ENCODE assay signal across 11 mouse cellular contexts in the genomic region with DNA sequence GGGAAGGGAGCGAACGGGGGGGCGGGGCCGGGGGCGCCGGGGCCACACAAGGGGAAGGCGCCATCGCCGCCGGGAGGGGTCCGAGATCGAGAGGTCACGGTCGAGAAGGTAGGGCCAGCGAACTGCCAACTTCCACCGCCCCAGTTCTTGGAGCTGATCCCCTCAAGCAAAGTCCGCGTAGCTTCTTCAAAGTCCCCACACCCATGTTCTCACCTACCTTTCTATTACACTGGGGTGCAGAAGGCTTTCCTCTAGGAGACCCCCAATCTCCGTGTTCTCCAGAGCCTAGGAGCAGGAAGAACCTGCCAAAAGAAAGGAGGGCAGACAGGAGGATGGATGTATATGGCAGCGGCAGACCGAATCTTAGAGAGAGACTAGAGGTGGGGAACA. TPM values are rescaled to one million over a fixed set of nuclear protein-coding genes. Genes with fewer than 3 reads are reported as not detected.
DNase-seq lines count a peak whose midpoint lies in the region; ATAC-seq and TF ChIP-seq lines count a peak whose summit lies in the region.
"Had no signal": no experiment of that assay in that cellular context is flagged by ENCODE, and none has a peak within 500 bp of the region (broad histone marks: within the 10 kb centered on the region; RNA-seq: fewer than 3 reads in every experiment).

No protein-coding gene starts in this region.

- H3K9me3 ChIP-seq in heart, embryonic 11.5 days (replicated peaks; ENCODE audit: control insufficient read depth, low read length), result no peaks in the 10 kb centered on the region
- H3K9me3 ChIP-seq in E14TG2a.4 (ENCODE audit: low read length), result no peaks in the 10 kb centered on the region
- H3K9me3 ChIP-seq in hindbrain, embryonic 10.5 days, result no peaks in the 10 kb centered on the region
- H3K9me3 ChIP-seq in midbrain, embryonic 10.5 days (replicated peaks), result no peaks in the 10 kb centered on the region

- DNase-seq in heart, postnatal 10 days, result no peak
- no peak for DNase-seq in hindbrain, embryonic 10.5 days (ENCODE audit: low spot score)
- DNase-seq in midbrain, embryonic 10.5 days (ENCODE audit: low spot score), result no peak
- no peak for DNase-seq in Muller cell, postnatal 12 days (ENCODE audit: inconsistent ontology term)
- no peak for DNase-seq in spleen, adult 18-20 months
- DNase-seq in gastrocnemius, postnatal 4 days (ENCODE audit: low spot score in 2 of 2), result no peak
- DNase-seq: cerebellum, adult 11 months; left cerebral cortex, postnatal 4 days had no signal

- peak overlapping the region; percentile 78; the same call in 1 of the 2 replicates for H3K9ac ChIP-seq in heart, embryonic 11.5 days (ENCODE audit: low read depth, low read length)

- intact Hi-C loops in heart, postnatal 10 days (cut with DNase I), result no loop called here

- H3K27ac ChIP-seq in heart, embryonic 11.5 days (ENCODE audit: low read depth, low read length), result peak overlapping the region; percentile 73; the same call in 1 of the 2 replicates
- H3K27ac ChIP-seq in hindbrain, embryonic 10.5 days, result peak overlapping the region; percentile 87
- peak overlapping the region; percentile 83 for H3K27ac ChIP-seq in midbrain, embryonic 10.5 days (replicated peaks)

- peak overlapping the region; percentile 67 for H3K4me3 ChIP-seq in heart, embryonic 11.5 days (ENCODE audit: low read depth, low read length)
- H3K4me3 ChIP-seq in E14TG2a.4 (replicated peaks; ENCODE audit: low read length), result peak overlapping the region; percentile 87
- H3K4me3 ChIP-seq in hindbrain, embryonic 10.5 days, result peak overlapping the region; percentile 70
- H3K4me3 ChIP-seq in midbrain, embryonic 10.5 days, result peak overlapping the region; percentile 71

- H3K27me3 ChIP-seq in heart, embryonic 11.5 days (ENCODE audit: control insufficient read depth, insufficient read depth, low read length), result peaks cover 64% of the 10 kb centered on the region
- peaks cover 87% of the 10 kb centered on the region for H3K27me3 ChIP-seq in E14TG2a.4 (ENCODE audit: insufficient read depth, low read length)
- H3K27me3 ChIP-seq in hindbrain, embryonic 10.5 days (ENCODE audit: insufficient read depth, poor library complexity, severe bottlenecking), result peaks cover 93% of the 10 kb centered on the region
- H3K27me3 ChIP-seq in midbrain, embryonic 10.5 days (ENCODE audit: low read depth, poor library complexity, severe bottlenecking), result peaks cover 94% of the 10 kb centered on the region

- no peaks in the 10 kb centered on the region for H3K36me3 ChIP-seq in heart, embryonic 11.5 days (ENCODE audit: control insufficient read depth, insufficient read depth, low read length)
- no peaks in the 10 kb centered on the region for H3K36me3 ChIP-seq in E14TG2a.4 (ENCODE audit: insufficient read depth, low read length)
- H3K36me3 ChIP-seq in hindbrain, embryonic 10.5 days, result no peaks in the 10 kb centered on the region
- H3K36me3 ChIP-seq in midbrain, embryonic 10.5 days, result no peaks in the 10 kb centered on the region

- ATAC-seq in heart, embryonic 11.5 days (replicated peaks; ENCODE audit: insufficient number of reproducible peaks, low FRiP score, low TSS enrichment), result no peak
- ATAC-seq: CD4-positive, CD25-positive, alpha-beta regulatory T cell, adult 4 months had no signal

- no peak for TF ChIP-seq CTCF in E14TG2a.4 (conservative IDR thresholded peaks at IDR 0.05; ENCODE audit: low read length)

- H3K4me2 ChIP-seq in heart, embryonic 11.5 days, result peak overlapping the region; percentile 100

- 1% methylated on average over 21 of the region's 21 CpGs for WGBS in heart, embryonic 11.5 days (ENCODE audit: insufficient replicate concordance)
- 4% methylated on average over 16 of the region's 21 CpGs for WGBS in hindbrain, embryonic 10.5 days
- WGBS in midbrain, embryonic 10.5 days, result 4% methylated on average over 17 of the region's 21 CpGs

- H3K4me1 ChIP-seq in heart, embryonic 11.5 days (ENCODE audit: control insufficient read depth, insufficient read depth, low read length), result peaks cover 44% of the 10 kb centered on the region
- peaks cover 54% of the 10 kb centered on the region for H3K4me1 ChIP-seq in E14TG2a.4 (replicated peaks; ENCODE audit: low read depth, low read length)
- peaks cover 62% of the 10 kb centered on the region for H3K4me1 ChIP-seq in hindbrain, embryonic 10.5 days (replicated peaks)
- peaks cover 70% of the 10 kb centered on the region for H3K4me1 ChIP-seq in midbrain, embryonic 10.5 days

RNA-seq across cellular contexts. Expression of gene AC109138.7, which starts 1.3 kb away (rescaled TPM):
- polyA plus RNA-seq in heart, embryonic 11.5 days (2014; fragmentation: Nextera tagmentation; extraction: Ambion mirVana), result not detected in 2 replicates
- total RNA-seq in heart, postnatal 10 days (2021), result not detected
- polyA plus RNA-seq in hindbrain, embryonic 10.5 days (2016; fragmentation: Nextera tagmentation; extraction: Ambion mirVana), result not detected in 2 replicates
- polyA plus RNA-seq in midbrain, embryonic 10.5 days (2016; fragmentation: Nextera tagmentation; extraction: Ambion mirVana), result not detected in 2 replicates
- not detected for total RNA-seq in gastrocnemius, postnatal 4 days (2021)
- total RNA-seq: left cerebral cortex, postnatal 4 days had no signal
- polyA plus RNA-seq: CD4-positive, CD25-positive, alpha-beta regulatory T cell, adult 4 months had no signal

RNA-seq across cellular contexts. Expression of gene Clcf1, which starts 1.4 kb away (rescaled TPM):
- 1.2 and 2.5 TPM in 2 replicates for polyA plus RNA-seq in heart, embryonic 11.5 days (2014; fragmentation: Nextera tagmentation; extraction: Ambion mirVana)
- 1 to 10 TPM; 1.6 to 2.5 TPM for total RNA-seq in heart, postnatal 10 days (2021)
- polyA plus RNA-seq in hindbrain, embryonic 10.5 days (2016; fragmentation: Nextera tagmentation; extraction: Ambion mirVana), result 0.87 and 1.2 TPM in 2 replicates
- polyA plus RNA-seq in midbrain, embryonic 10.5 days (2016; fragmentation: Nextera tagmentation; extraction: Ambion mirVana), result 0.65 and 0.74 TPM in 2 replicates
- 1 to 10 TPM; 1.6 to 2.7 TPM for total RNA-seq in gastrocnemius, postnatal 4 days (2021)

RNA-seq across cellular contexts. Expression of gene Rad9a, which starts 14.0 kb away (rescaled TPM):
- 20.6 and 24.1 TPM in 2 replicates for polyA plus RNA-seq in heart, embryonic 11.5 days (2014; fragmentation: Nextera tagmentation; extraction: Ambion mirVana)
- 1 to 10 TPM; 6.0 to 8.6 TPM for total RNA-seq in heart, postnatal 10 days (2021)
- 53.0 and 53.9 TPM in 2 replicates for polyA plus RNA-seq in hindbrain, embryonic 10.5 days (2016; fragmentation: Nextera tagmentation; extraction: Ambion mirVana)
- 58.9 and 60.3 TPM in 2 replicates for polyA plus RNA-seq in midbrain, embryonic 10.5 days (2016; fragmentation: Nextera tagmentation; extraction: Ambion mirVana)
- total RNA-seq in gastrocnemius, postnatal 4 days (2021), result 1 to 10 TPM; 7.3 to 8.3 TPM

RNA-seq across cellular contexts. Expression of gene Pold4, which starts 16.3 kb away (rescaled TPM):
- 17.4 and 19.5 TPM in 2 replicates for polyA plus RNA-seq in heart, embryonic 11.5 days (2014; fragmentation: Nextera tagmentation; extraction: Ambion mirVana)
- total RNA-seq in heart, postnatal 10 days (2021), result 10 to 100 TPM; 10.7 to 13.5 TPM
- polyA plus RNA-seq in hindbrain, embryonic 10.5 days (2016; fragmentation: Nextera tagmentation; extraction: Ambion mirVana), result 17.5 and 19.7 TPM in 2 replicates
- polyA plus RNA-seq in midbrain, embryonic 10.5 days (2016; fragmentation: Nextera tagmentation; extraction: Ambion mirVana), result 12.2 and 15.6 TPM in 2 replicates
- 10 to 100 TPM; 31.4 to 34.3 TPM for total RNA-seq in gastrocnemius, postnatal 4 days (2021)

RNA-seq across cellular contexts. Expression of gene Ppp1ca, which starts 23.6 kb away (rescaled TPM):
- polyA plus RNA-seq in heart, embryonic 11.5 days (2014; fragmentation: Nextera tagmentation; extraction: Ambion mirVana), result 749 and 760 TPM in 2 replicates
- total RNA-seq in heart, postnatal 10 days (2021), result 100 to 1,000 TPM; 420 to 454 TPM
- 1,005 and 1,038 TPM in 2 replicates for polyA plus RNA-seq in hindbrain, embryonic 10.5 days (2016; fragmentation: Nextera tagmentation; extraction: Ambion mirVana)
- 1,003 and 1,059 TPM in 2 replicates for polyA plus RNA-seq in midbrain, embryonic 10.5 days (2016; fragmentation: Nextera tagmentation; extraction: Ambion mirVana)
- 100 to 1,000 TPM; 432 to 472 TPM for total RNA-seq in gastrocnemius, postnatal 4 days (2021)
